Mouse (Mus musculus) stomach, postnatal 0 days (tissue): ENCODE data around the gene Clic4.

Experiments used
- CTCF ChIP-seq: IDR thresholded peaks from 2 replicates; pipeline ENCODE4 v1.5.1; 2016; ENCODE audit warnings: antibody characterized with exemption, low read depth, mild to moderate bottlenecking, moderate library complexity
- EP300 ChIP-seq: optimal IDR thresholded peaks from 2 replicates; pipeline ENCODE3; 2016; ENCODE audit warnings: antibody characterized with exemption

DNA sequence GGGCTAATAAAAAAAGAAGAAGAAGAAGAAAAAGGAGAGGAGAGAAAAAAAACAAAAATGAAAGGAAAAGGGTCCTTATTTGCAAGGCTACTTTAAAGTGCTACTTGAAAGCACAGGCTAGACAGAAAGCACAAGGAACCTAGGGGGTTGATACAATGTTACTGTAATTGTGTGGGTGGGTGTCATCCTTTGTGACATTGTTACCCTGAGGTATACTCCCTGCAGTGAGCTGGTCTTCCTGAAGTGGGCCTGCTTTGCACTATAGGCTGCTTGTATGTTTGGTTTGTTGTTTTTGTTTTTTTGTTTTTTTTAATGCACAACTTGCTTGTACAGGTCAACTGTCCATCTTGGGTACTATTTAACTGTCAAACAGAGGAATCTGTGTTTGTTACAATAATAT lies 95.0 kb downstream of the Clic4 start:
- TF ChIP-seq CTCF (no peak), EP300 (no peak)
